Mouse (Mus musculus) cortical plate, adult 2 months (tissue): ENCODE measurements around the gene Tada1.

Source experiments
- CTCF ChIP-seq: fragments of 200-500 bp; IDR thresholded peaks from 2 replicates; pipeline ENCODE4 v1.5.1; 2011; ENCODE audit warnings: mild to moderate bottlenecking, control low read depth, low read length; ENCODE audit not compliant: insufficient read depth; ENCODE audit errors: extremely low read depth
- POLR2A ChIP-seq: fragments of 200-500 bp; IDR thresholded peaks from 2 replicates; pipeline ENCODE4 v1.6.1; 2011; ENCODE audit warnings: mild to moderate bottlenecking, low read length, control low read depth; ENCODE audit not compliant: insufficient read depth; ENCODE audit errors: extremely low read depth

- TF ChIP-seq CTCF: no peak
- TF ChIP-seq POLR2A: no peak
Measured at GRCm38 (mm10) chr1:166363122-166363521, 15.8 kb upstream of the Tada1 start.
